Mouse (Mus musculus): ENCODE results near the gene Ptpn9. TPM values are rescaled to one million over a fixed set of nuclear protein-coding genes. Genes with fewer than 3 reads are reported as not detected.

The Ptpn9 gene
- polyA plus RNA-seq, 1 experiment from 2014 or later, result 24.4 TPM

- peaks cover 6% of the 10 kb centered on the region for H3K4me1 ChIP-seq (ENCODE audit: control insufficient read depth, insufficient read depth, low read length)
- no peak overlapping the region for H3K9ac ChIP-seq (ENCODE audit: low read depth, low read length)
- 0 out of 2 replicates have a peak, but pooled peaks cover 2% of the 10 kb centered on the region for H3K36me3 ChIP-seq (ENCODE audit: control insufficient read depth, insufficient read depth, low read length)
- no peaks in the 10 kb centered on the region for H3K27me3 ChIP-seq (ENCODE audit: control insufficient read depth, insufficient read depth, low read depth, low read length)
- ATAC-seq, result no peak
- 84% methylated on average over 4 of the region's 4 CpGs for WGBS
- no peak overlapping the region for H3K4me2 ChIP-seq (ENCODE audit: low read length)
- H3K9me3 ChIP-seq (replicated peaks; ENCODE audit: control insufficient read depth, low read length, poor library complexity, severe bottlenecking), result no peaks in the 10 kb centered on the region
- H3K27ac ChIP-seq (ENCODE audit: low read length), result no peak overlapping the region
- no peak overlapping the region for H3K4me3 ChIP-seq (ENCODE audit: low read depth, low read length)
Observed at GRCm38 (mm10) chr9:57003011-57003410, 8.3 kb downstream of the Ptpn9 start.

- H3K4me1 ChIP-seq (ENCODE audit: control insufficient read depth, insufficient read depth, low read length), result no peaks in the 10 kb centered on the region
- peaks cover 9% of the 10 kb centered on the region for H3K36me3 ChIP-seq (ENCODE audit: control insufficient read depth, insufficient read depth, low read length)
- no peak overlapping the region for H3K27ac ChIP-seq (ENCODE audit: low read length)
- H3K27me3 ChIP-seq (ENCODE audit: control insufficient read depth, insufficient read depth, low read depth, low read length), result no peaks in the 10 kb centered on the region
- WGBS, result 81% methylated on average over 1 of the region's 1 CpGs
- no peaks in the 10 kb centered on the region for H3K9me3 ChIP-seq (replicated peaks; ENCODE audit: control insufficient read depth, low read length, poor library complexity, severe bottlenecking)
- no peak overlapping the region for H3K4me3 ChIP-seq (ENCODE audit: low read depth, low read length)
- H3K9ac ChIP-seq (ENCODE audit: low read depth, low read length), result no peak overlapping the region
- no peak overlapping the region for H3K4me2 ChIP-seq (ENCODE audit: low read length)
- no peak for ATAC-seq
Observed at GRCm38 (mm10) chr9:57012393-57012792, 17.7 kb downstream of the Ptpn9 start.

GRCm38 (mm10) chr9:57012895-57013294 is 18.2 kb downstream of the Ptpn9 start:
- Histone ChIP-seq H3K27me3 (ENCODE audit: control insufficient read depth, insufficient read depth, low read depth, low read length) (no peaks in the 10 kb centered on the region), H3K36me3 (ENCODE audit: control insufficient read depth, insufficient read depth, low read length) (peaks cover 7% of the 10 kb centered on the region), H3K9me3 (replicated peaks; ENCODE audit: control insufficient read depth, low read length, poor library complexity, severe bottlenecking) (no peaks in the 10 kb centered on the region), H3K27ac (ENCODE audit: low read length) (no peak overlapping the region), H3K4me3 (ENCODE audit: low read depth, low read length) (no peak overlapping the region), H3K4me1 (ENCODE audit: control insufficient read depth, insufficient read depth, low read length) (no peaks in the 10 kb centered on the region), H3K9ac (ENCODE audit: low read depth, low read length) (no peak overlapping the region), H3K4me2 (ENCODE audit: low read length) (no peak overlapping the region)
- WGBS, result 93% methylated on average over 4 of the region's 4 CpGs
- ATAC-seq, result no peak

GRCm38 (mm10) chr9:57013756-57014155 is 19.0 kb downstream of the Ptpn9 start:
- Histone ChIP-seq H3K4me1 (ENCODE audit: control insufficient read depth, insufficient read depth, low read length) (no peaks in the 10 kb centered on the region), H3K4me3 (ENCODE audit: low read depth, low read length) (no peak overlapping the region), H3K36me3 (ENCODE audit: control insufficient read depth, insufficient read depth, low read length) (peaks cover 7% of the 10 kb centered on the region), H3K9me3 (replicated peaks; ENCODE audit: control insufficient read depth, low read length, poor library complexity, severe bottlenecking) (no peaks in the 10 kb centered on the region), H3K27me3 (ENCODE audit: control insufficient read depth, insufficient read depth, low read depth, low read length) (no peaks in the 10 kb centered on the region), H3K27ac (ENCODE audit: low read length) (no peak overlapping the region), H3K4me2 (ENCODE audit: low read length) (no peak overlapping the region), H3K9ac (ENCODE audit: low read depth, low read length) (no peak overlapping the region)
- no peak for ATAC-seq
- 94% methylated on average over 1 of the region's 1 CpGs for WGBS

- WGBS, result 86% methylated on average over 1 of the region's 1 CpGs
- Histone ChIP-seq H3K9me3 (replicated peaks; ENCODE audit: control insufficient read depth, low read length, poor library complexity, severe bottlenecking) (no peaks in the 10 kb centered on the region), H3K27me3 (ENCODE audit: control insufficient read depth, insufficient read depth, low read depth, low read length) (no peaks in the 10 kb centered on the region), H3K4me2 (ENCODE audit: low read length) (no peak overlapping the region), H3K4me3 (ENCODE audit: low read depth, low read length) (no peak overlapping the region), H3K4me1 (ENCODE audit: control insufficient read depth, insufficient read depth, low read length) (no peaks in the 10 kb centered on the region), H3K9ac (ENCODE audit: low read depth, low read length) (no peak overlapping the region), H3K36me3 (ENCODE audit: control insufficient read depth, insufficient read depth, low read length) (peaks cover 7% of the 10 kb centered on the region), H3K27ac (ENCODE audit: low read length) (no peak overlapping the region)
- ATAC-seq, result no peak
Observed at GRCm38 (mm10) chr9:57014766-57015165, 20.0 kb downstream of the Ptpn9 start.

- no peaks in the 10 kb centered on the region for H3K9me3 ChIP-seq (replicated peaks; ENCODE audit: control insufficient read depth, low read length, poor library complexity, severe bottlenecking)
- peaks cover 13% of the 10 kb centered on the region for H3K36me3 ChIP-seq (ENCODE audit: control insufficient read depth, insufficient read depth, low read length)
- no peaks in the 10 kb centered on the region for H3K27me3 ChIP-seq (ENCODE audit: control insufficient read depth, insufficient read depth, low read depth, low read length)
- ATAC-seq, result no peak
- 89% methylated on average over 1 of the region's 1 CpGs for WGBS
- H3K4me1 ChIP-seq (ENCODE audit: control insufficient read depth, insufficient read depth, low read length), result no peaks in the 10 kb centered on the region
- H3K4me2 ChIP-seq (ENCODE audit: low read length), result no peak overlapping the region
- no peak overlapping the region for H3K4me3 ChIP-seq (ENCODE audit: low read depth, low read length)
- H3K9ac ChIP-seq (ENCODE audit: low read depth, low read length), result no peak overlapping the region
- no peak overlapping the region for H3K27ac ChIP-seq (ENCODE audit: low read length)
Observed at GRCm38 (mm10) chr9:57017631-57018030, 22.9 kb downstream of the Ptpn9 start.

- H3K27ac ChIP-seq (ENCODE audit: low read length), result no peak overlapping the region
- H3K9ac ChIP-seq (ENCODE audit: low read depth, low read length), result no peak overlapping the region
- no peak for ATAC-seq
- no peaks in the 10 kb centered on the region for H3K27me3 ChIP-seq (ENCODE audit: control insufficient read depth, insufficient read depth, low read depth, low read length)
- peaks cover 34% of the 10 kb centered on the region for H3K36me3 ChIP-seq (ENCODE audit: control insufficient read depth, insufficient read depth, low read length)
- H3K4me3 ChIP-seq (ENCODE audit: low read depth, low read length), result no peak overlapping the region
- H3K4me2 ChIP-seq (ENCODE audit: low read length), result no peak overlapping the region
- no peaks in the 10 kb centered on the region for H3K9me3 ChIP-seq (replicated peaks; ENCODE audit: control insufficient read depth, low read length, poor library complexity, severe bottlenecking)
- WGBS, result 90% methylated on average over 1 of the region's 1 CpGs
- no peaks in the 10 kb centered on the region for H3K4me1 ChIP-seq (ENCODE audit: control insufficient read depth, insufficient read depth, low read length)
Observed at GRCm38 (mm10) chr9:57031756-57032155, 37.0 kb downstream of the Ptpn9 start.

GRCm38 (mm10) chr9:57056237-57056636 is 61.5 kb downstream of the Ptpn9 start:
- Histone ChIP-seq H3K9me3 (replicated peaks; ENCODE audit: control insufficient read depth, low read length, poor library complexity, severe bottlenecking) (no peaks in the 10 kb centered on the region), H3K27ac (ENCODE audit: low read length) (no peak overlapping the region), H3K4me1 (ENCODE audit: control insufficient read depth, insufficient read depth, low read length) (no peaks in the 10 kb centered on the region), H3K9ac (ENCODE audit: low read depth, low read length) (no peak overlapping the region), H3K4me3 (ENCODE audit: low read depth, low read length) (no peak overlapping the region), H3K4me2 (ENCODE audit: low read length) (no peak overlapping the region), H3K27me3 (ENCODE audit: control insufficient read depth, insufficient read depth, low read depth, low read length) (no peaks in the 10 kb centered on the region), H3K36me3 (ENCODE audit: control insufficient read depth, insufficient read depth, low read length) (peaks cover 20% of the 10 kb centered on the region)
- 81% methylated on average over 1 of the region's 1 CpGs for WGBS
- no peak for ATAC-seq

GRCm38 (mm10) chr9:57064164-57064563 is 69.4 kb downstream of the Ptpn9 start:
- 96% methylated on average over 2 of the region's 2 CpGs for WGBS

More at GRCm38 (mm10) chr9:57064164-57064563, 69.4 kb downstream of the Ptpn9 start:
- no peaks in the 10 kb centered on the region for H3K27me3 ChIP-seq (ENCODE audit: control insufficient read depth, insufficient read depth, low read depth, low read length)
- H3K4me3 ChIP-seq (ENCODE audit: low read depth, low read length), result no peak overlapping the region
- ATAC-seq, result no peak
- H3K4me2 ChIP-seq (ENCODE audit: low read length), result no peak overlapping the region
- H3K9me3 ChIP-seq (replicated peaks; ENCODE audit: control insufficient read depth, low read length, poor library complexity, severe bottlenecking), result no peaks in the 10 kb centered on the region
- no peaks in the 10 kb centered on the region for H3K4me1 ChIP-seq (ENCODE audit: control insufficient read depth, insufficient read depth, low read length)
- H3K27ac ChIP-seq (ENCODE audit: low read length), result no peak overlapping the region
- no peak overlapping the region for H3K9ac ChIP-seq (ENCODE audit: low read depth, low read length)
- H3K36me3 ChIP-seq (ENCODE audit: control insufficient read depth, insufficient read depth, low read length), result peaks cover 15% of the 10 kb centered on the region
